Mouse (Mus musculus): Measurements from ENCODE around the gene Rap1a. TPM values are rescaled to one million over a fixed set of nuclear protein-coding genes. Genes with fewer than 3 reads are reported as not detected.

Rap1a gene
- polyA plus RNA-seq, 1 experiment, result 3.8 TPM

- H3K4me3 ChIP-seq (replicated peaks), result no peak overlapping the region
Observed at GRCm38 (mm10) chr3:105696387-105697147, 104.6 kb downstream of the Rap1a start.

GRCm38 (mm10) chr3:105695476-105696386 lies 105.4 kb downstream of the Rap1a start:
- H3K9me3 ChIP-seq (ENCODE audit: control insufficient read depth, low read length), result no peaks in the 10 kb centered on the region
- peaks cover 57% of the 10 kb centered on the region for H3K4me1 ChIP-seq (ENCODE audit: control insufficient read depth)
- H3K36me3 ChIP-seq (ENCODE audit: control insufficient read depth), result no peaks in the 10 kb centered on the region
- TF ChIP-seq TAL1 (IDR thresholded peaks at IDR 0.05; ENCODE audit: low read length) (no peak), GATA1 (IDR thresholded peaks at IDR 0.05; ENCODE audit: low read length) (no peak)
- no peak overlapping the region for H3K4me3 ChIP-seq (replicated peaks)
- H3K27me3 ChIP-seq (ENCODE audit: control insufficient read depth), result peaks cover 59% of the 10 kb centered on the region

More at GRCm38 (mm10) chr3:105696387-105697147, 104.6 kb downstream of the Rap1a start:
- TF ChIP-seq GATA1 (IDR thresholded peaks at IDR 0.05; ENCODE audit: low read length), result no peak
- TF ChIP-seq TAL1 (IDR thresholded peaks at IDR 0.05; ENCODE audit: low read length), result no peak
- Histone ChIP-seq H3K36me3 (ENCODE audit: control insufficient read depth) (no peaks in the 10 kb centered on the region), H3K9me3 (ENCODE audit: control insufficient read depth, low read length) (no peaks in the 10 kb centered on the region), H3K27me3 (ENCODE audit: control insufficient read depth) (peaks cover 53% of the 10 kb centered on the region), H3K4me1 (ENCODE audit: control insufficient read depth) (peaks cover 66% of the 10 kb centered on the region)

- peaks cover 44% of the 10 kb centered on the region for H3K4me1 ChIP-seq (ENCODE audit: control insufficient read depth)
- H3K36me3 ChIP-seq (ENCODE audit: control insufficient read depth), result peaks cover 4% of the 10 kb centered on the region; the same call in 1 of the 2 replicates
- H3K27me3 ChIP-seq (ENCODE audit: control insufficient read depth), result peaks cover 74% of the 10 kb centered on the region
- TF ChIP-seq GATA1 (IDR thresholded peaks at IDR 0.05; ENCODE audit: low read length) (no peak), TAL1 (IDR thresholded peaks at IDR 0.05; ENCODE audit: low read length) (no peak)
- no peak overlapping the region for H3K4me3 ChIP-seq (replicated peaks)
- no peaks in the 10 kb centered on the region for H3K9me3 ChIP-seq (ENCODE audit: control insufficient read depth, low read length)
Observed at GRCm38 (mm10) chr3:105693327-105694080, 107.6 kb downstream of the Rap1a start.

- Histone ChIP-seq H3K9me3 (ENCODE audit: control insufficient read depth, low read length) (no peaks in the 10 kb centered on the region), H3K36me3 (ENCODE audit: control insufficient read depth) (peaks cover 19% of the 10 kb centered on the region), H3K4me1 (ENCODE audit: control insufficient read depth) (peaks cover 33% of the 10 kb centered on the region), H3K4me3 (replicated peaks) (peak overlapping the region; percentile 95), H3K27me3 (ENCODE audit: control insufficient read depth) (peaks cover 39% of the 10 kb centered on the region)
- TF ChIP-seq GATA1 (IDR thresholded peaks at IDR 0.05; ENCODE audit: low read length), result no peak
- TF ChIP-seq TAL1 (IDR thresholded peaks at IDR 0.05; ENCODE audit: low read length), result no peak
Observed at GRCm38 (mm10) chr3:105688536-105688935, 112.6 kb downstream of the Rap1a start.

- Histone ChIP-seq H3K4me3 (replicated peaks) (peak within 1 kb of the TSS; percentile 95), H3K36me3 (ENCODE audit: control insufficient read depth) (peaks cover 30% of the 10 kb centered on the region)
Observed at GRCm38 (mm10) chr3:105687324-105688060, 113.6 kb downstream of the Rap1a start, which contains the start of gene Ddx20. TSS of gene Ddx20 (minus strand) at chr3:105687574.

DNA sequence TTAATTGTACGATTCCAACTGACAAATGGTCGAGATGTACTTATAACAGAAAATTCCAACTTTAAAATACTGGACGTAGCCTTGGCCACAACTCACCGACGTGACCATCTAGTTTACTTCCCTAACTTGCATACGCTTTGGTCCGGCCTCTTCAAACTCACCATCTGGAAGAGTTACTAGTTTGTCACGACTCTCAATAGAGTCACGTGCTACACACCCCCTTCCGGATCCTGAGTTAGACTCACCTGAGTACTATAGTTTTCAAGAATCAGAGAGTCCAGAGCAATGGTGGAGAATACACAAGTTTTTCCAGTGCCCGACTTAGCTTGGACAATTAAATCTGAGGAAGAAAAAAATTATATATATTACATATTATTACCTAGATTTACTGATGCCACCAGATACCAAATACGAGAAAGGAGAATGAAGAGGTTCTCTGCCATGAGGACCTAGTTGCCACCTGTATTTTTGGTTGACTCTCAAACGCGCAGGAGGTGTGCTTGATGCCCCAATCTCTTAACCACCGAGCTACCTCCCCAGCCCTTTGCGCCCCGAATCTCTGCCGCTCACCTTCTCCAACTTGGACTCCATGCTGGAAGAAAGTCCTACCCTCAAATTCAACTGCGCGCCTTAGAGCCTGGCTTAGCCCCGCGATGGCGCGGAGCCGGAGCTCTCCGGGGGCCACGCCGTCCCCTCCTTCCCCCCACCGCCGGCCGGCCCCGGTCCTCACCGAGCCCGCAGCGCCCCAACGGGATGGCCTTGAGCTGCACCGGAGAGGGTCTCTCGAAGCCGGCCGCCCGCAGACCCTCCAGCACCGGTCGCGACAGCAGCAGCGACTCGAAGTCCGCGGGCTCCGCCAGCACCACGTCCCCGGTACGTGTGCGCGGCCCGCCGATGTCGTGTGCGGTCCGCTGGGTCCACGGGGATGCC lies 114.5 kb downstream of the Rap1a start:
- TF ChIP-seq TAL1 (IDR thresholded peaks at IDR 0.05; ENCODE audit: low read length), result no peak
- no peak for TF ChIP-seq GATA1 (IDR thresholded peaks at IDR 0.05; ENCODE audit: low read length)
- Histone ChIP-seq H3K4me1 (ENCODE audit: control insufficient read depth) (peaks cover 32% of the 10 kb centered on the region), H3K27me3 (ENCODE audit: control insufficient read depth) (peaks cover 21% of the 10 kb centered on the region), H3K36me3 (ENCODE audit: control insufficient read depth) (peaks cover 37% of the 10 kb centered on the region), H3K9me3 (ENCODE audit: control insufficient read depth, low read length) (no peaks in the 10 kb centered on the region), H3K4me3 (replicated peaks) (peak overlapping the region; percentile 95)

More at GRCm38 (mm10) chr3:105687324-105688060, 113.6 kb downstream of the Rap1a start, which contains the start of gene Ddx20:
- H3K27me3 ChIP-seq (ENCODE audit: control insufficient read depth), result peaks cover 28% of the 10 kb centered on the region
- no peak for TF ChIP-seq TAL1 (IDR thresholded peaks at IDR 0.05; ENCODE audit: low read length)
- no peak for TF ChIP-seq GATA1 (IDR thresholded peaks at IDR 0.05; ENCODE audit: low read length)
- H3K9me3 ChIP-seq (ENCODE audit: control insufficient read depth, low read length), result no peaks in the 10 kb centered on the region
- H3K4me1 ChIP-seq (ENCODE audit: control insufficient read depth), result peaks cover 32% of the 10 kb centered on the region

- Histone ChIP-seq H3K4me1 (ENCODE audit: control insufficient read depth) (peaks cover 4% of the 10 kb centered on the region), H3K4me3 (replicated peaks) (no peak overlapping the region), H3K27me3 (ENCODE audit: control insufficient read depth) (no peaks in the 10 kb centered on the region), H3K36me3 (ENCODE audit: control insufficient read depth) (peaks cover 86% of the 10 kb centered on the region), H3K9me3 (ENCODE audit: control insufficient read depth, low read length) (no peaks in the 10 kb centered on the region)
- TF ChIP-seq GATA1 (IDR thresholded peaks at IDR 0.05; ENCODE audit: low read length) (no peak), TAL1 (IDR thresholded peaks at IDR 0.05; ENCODE audit: low read length) (no peak)
Observed at GRCm38 (mm10) chr3:105680346-105680745, 120.8 kb downstream of the Rap1a start.

Other genes starting within 250 kb of the Rap1a start
- 0.23 and 0.36 TPM in 2 replicates for gene Ddx20, start 113.8 kb downstream of the Rap1a start, polyA plus RNA-seq (2012)
- gene Inka2, start 96.7 kb downstream of the Rap1a start, polyA plus RNA-seq (2012), result 0.11 and 0.28 TPM in 2 replicates
- not detected in 2 replicates for gene Adora3, start 69.5 kb upstream of the Rap1a start, polyA plus RNA-seq (2012)
- not detected in 2 replicates for gene Tmigd3, start 69.6 kb upstream of the Rap1a start, polyA plus RNA-seq (2012)
- gene I830077J02Rik, start 131.3 kb upstream of the Rap1a start, polyA plus RNA-seq (2012), result 0.01 TPM in 1 of 2 replicates, not detected in the other
- 1.0 and 1.1 TPM in 2 replicates for gene Wdr77, start 158.0 kb upstream of the Rap1a start, polyA plus RNA-seq (2012)
- 23.2 and 25.2 TPM in 2 replicates for gene Atp5f1, start 158.8 kb upstream of the Rap1a start, polyA plus RNA-seq (2012)
- not detected in 2 replicates for gene Ovgp1, start 172.4 kb upstream of the Rap1a start, polyA plus RNA-seq (2012)
- gene Pifo, start 213.3 kb upstream of the Rap1a start, polyA plus RNA-seq (2012), result not detected in 2 replicates
- gene Chil5, start 231.5 kb upstream of the Rap1a start, polyA plus RNA-seq (2012), result not detected in 2 replicates